Mouse (Mus musculus) embryonic fibroblast, embryonic 13.5 days (primary cell): ENCODE measurements at regions not wholly inside any gene's neighbourhood (a gene's known extent, or its start where the extent isn't known, plus 50 kb on each side); places are given as distances from the start of the nearest gene placed in this dataset.
"Not testable (repeated sequence)": the region's sequence is repeated elsewhere in the genome, so short reads cannot be mapped to it uniquely, and the experiment has no call there.

Source experiments
- H3K27ac ChIP-seq: 2 replicates; pipeline ENCODE4 v1.5.1; 2012; ENCODE audit warnings: low read length, control low read depth, inconsistent platforms; ENCODE audit not compliant: insufficient read depth
- H3K4me1 ChIP-seq: 2 replicates; pipeline ENCODE4 v1.6.1; 2011; ENCODE audit warnings: low read length; ENCODE audit not compliant: control insufficient read depth, insufficient read depth
- H3K4me3 ChIP-seq: 2 replicates; pipeline ENCODE4 v1.5.1; 2011; ENCODE audit warnings: mild to moderate bottlenecking, control low read depth, low read length; ENCODE audit not compliant: insufficient read depth
- CTCF ChIP-seq: IDR thresholded peaks from 2 replicates; pipeline ENCODE4 v1.5.1; 2011; ENCODE audit warnings: mild to moderate bottlenecking, control low read depth, low read length, moderate library complexity, borderline replicate concordance; ENCODE audit not compliant: insufficient read depth
- POLR2A ChIP-seq: IDR thresholded peaks from 2 replicates; pipeline ENCODE4 v1.6.1; 2011; ENCODE audit warnings: low read depth, mild to moderate bottlenecking, control low read depth, low read length, moderate library complexity

DNA sequence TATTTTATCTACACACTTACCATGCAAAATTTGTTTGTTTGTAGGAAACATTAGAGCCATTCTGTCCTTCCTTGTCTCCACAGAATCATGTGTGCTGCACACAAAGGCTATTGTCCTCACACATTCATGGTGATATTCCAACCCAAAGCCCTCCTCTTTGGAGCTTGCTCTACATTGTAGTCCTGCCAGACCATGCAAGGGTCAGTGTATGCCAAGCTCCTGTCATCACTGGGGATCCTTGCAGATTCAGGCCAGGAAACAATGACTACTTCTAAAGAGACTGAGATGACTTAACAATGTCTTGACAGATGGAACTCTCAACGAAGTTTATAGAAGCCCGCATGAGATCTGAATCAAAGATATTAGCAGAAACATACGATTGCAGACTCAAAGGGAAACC is 137.4 kb upstream of the Thrb start:
- Histone ChIP-seq H3K4me1 (no peaks in the 10 kb centered on the region), H3K27ac (no peak overlapping the region), H3K4me3 (no peak overlapping the region)
- no peak for TF ChIP-seq POLR2A
- TF ChIP-seq CTCF: no peak

DNA sequence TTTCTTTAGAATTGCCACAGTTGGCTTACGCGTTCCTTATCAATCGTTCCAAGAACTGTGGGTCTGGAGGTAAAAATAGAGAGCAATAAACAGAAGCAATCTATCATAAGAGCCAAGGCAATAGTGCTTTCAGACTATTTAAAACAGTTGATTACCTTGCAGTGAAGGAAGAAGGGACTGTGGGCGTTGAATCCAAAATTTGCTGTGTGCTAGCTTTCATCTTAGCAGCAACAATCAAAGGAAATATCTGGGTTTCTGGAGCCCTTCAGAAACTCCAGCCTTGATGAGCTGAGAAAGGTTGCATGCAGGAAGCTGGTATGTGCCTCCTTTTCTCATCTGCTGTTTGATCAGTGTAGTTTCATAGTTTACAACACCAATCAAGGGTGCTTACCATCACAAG is 136.1 kb upstream of the Thrb start:
- Histone ChIP-seq H3K4me3 (no peak overlapping the region), H3K27ac (no peak overlapping the region), H3K4me1 (no peaks in the 10 kb centered on the region)
- TF ChIP-seq POLR2A: no peak
- TF ChIP-seq CTCF: no peak

DNA sequence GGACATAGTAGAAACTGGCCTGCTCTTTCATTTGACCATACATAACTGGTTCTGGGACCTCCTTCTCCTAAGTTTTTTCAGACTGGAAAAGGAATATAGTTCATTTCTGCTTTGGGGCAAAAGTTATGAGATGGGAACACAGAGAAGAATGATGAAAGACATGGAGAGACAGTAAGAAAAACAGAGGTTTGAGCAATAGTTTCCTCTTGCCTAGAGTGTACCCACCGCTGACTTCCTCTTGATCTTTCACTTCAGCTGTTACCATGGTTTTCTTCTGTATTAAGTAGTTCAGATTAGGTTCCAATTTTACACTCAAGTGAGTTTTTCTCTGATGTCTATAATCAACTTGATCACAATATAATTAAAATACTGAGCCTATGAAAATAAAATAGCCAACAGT is 120.7 kb upstream of the Thrb start:
- Histone ChIP-seq H3K4me1 (no peaks in the 10 kb centered on the region), H3K4me3 (no peak overlapping the region), H3K27ac (no peak overlapping the region)
- TF ChIP-seq POLR2A (no peak), CTCF (no peak)

DNA sequence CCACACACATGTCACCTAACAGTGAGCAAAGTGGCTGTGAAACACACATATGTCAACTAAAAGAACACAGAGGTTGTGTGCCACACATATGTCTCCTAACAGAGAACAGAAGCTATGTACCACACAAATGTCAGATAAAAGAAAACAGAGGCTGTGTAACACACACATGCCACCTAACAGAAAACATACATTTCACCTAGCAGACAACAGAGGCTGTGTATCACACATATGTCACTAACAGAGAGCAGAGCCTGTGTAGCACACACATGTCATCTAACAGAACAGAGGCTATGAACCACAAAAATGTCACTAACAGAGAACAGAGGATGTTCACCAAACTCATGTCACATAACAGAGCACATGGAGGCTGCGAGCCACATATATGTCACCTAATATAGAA is 103.6 kb upstream of the Thrb start:
- Histone ChIP-seq H3K27ac (no peak overlapping the region), H3K4me1 (no peaks in the 10 kb centered on the region), H3K4me3 (no peak overlapping the region)
- TF ChIP-seq POLR2A: no peak
- no peak for TF ChIP-seq CTCF

DNA sequence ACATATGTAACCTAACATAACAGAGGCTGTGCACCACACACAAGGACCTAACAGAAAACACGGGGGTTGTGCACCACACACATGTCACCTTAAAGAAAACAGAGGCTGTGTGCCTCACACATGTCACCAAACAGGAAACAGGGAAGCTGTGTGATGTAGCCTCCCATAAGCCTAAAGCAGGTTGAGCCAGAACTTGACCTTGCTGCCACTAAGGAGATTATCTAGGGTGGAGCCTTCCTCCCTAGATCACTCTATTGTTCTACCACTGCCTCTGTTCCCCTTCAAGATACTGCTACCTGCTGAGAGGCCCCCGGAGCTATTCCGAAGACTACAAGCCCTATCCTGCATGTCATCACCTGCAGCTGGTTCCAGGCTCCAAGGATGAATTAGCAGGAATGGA is 100.1 kb upstream of the Thrb start:
- not testable (repeated sequence) for H3K4me1 ChIP-seq, H3K27ac ChIP-seq, H3K4me3 ChIP-seq

DNA sequence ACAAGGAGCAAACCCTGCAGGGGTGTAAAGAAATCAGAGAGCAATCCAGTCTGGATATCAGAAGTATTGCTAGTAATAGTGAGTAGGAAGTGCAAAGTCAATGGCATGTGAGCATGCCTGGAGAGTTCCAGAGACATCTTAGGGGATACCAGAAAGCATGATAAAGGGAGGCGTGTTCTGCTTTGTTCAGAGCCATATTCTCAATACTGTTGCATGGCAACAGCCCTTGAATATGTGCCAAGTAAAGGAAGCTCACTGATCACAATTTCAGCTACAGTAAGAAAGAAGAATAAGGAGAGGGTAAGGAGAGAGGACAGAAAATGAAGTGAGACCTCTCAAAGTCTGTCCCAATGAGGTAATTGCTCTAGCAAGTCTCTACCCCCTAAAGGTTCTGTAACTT is 92.1 kb upstream of the Thrb start:
- no peak for TF ChIP-seq POLR2A
- TF ChIP-seq CTCF: no peak
- no peak overlapping the region for H3K4me3 ChIP-seq
- H3K4me1 ChIP-seq: no peaks in the 10 kb centered on the region
- no peak overlapping the region for H3K27ac ChIP-seq

DNA sequence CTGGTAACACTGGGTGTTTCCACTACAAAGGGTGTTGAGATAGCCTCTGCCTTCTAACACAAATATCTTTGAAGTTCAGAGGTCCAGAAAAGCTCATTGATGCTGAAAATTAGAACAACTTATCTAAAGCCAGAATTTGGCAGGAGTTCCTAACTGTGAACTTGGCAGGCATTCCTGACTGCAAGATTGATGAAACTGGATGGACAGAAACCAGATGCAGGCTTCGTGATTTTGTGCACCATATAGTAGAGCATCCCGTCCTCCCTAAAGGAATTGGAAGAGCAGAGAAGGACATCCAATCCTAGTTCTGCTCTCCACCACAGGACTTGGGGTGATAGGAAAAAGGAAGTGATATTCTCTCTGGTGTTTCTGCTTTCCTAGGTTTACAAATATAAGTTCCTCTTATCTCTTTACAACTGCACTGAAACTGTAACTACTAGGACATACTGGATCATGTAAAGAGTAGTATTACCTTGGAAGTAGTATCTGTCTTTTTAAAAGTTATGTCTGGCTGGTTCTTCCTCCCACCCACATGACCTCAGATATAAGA is 90.9 kb upstream of the Thrb start:
- no peak for TF ChIP-seq POLR2A
- no peak for TF ChIP-seq CTCF
- Histone ChIP-seq H3K4me1 (no peaks in the 10 kb centered on the region), H3K4me3 (no peak overlapping the region)

DNA sequence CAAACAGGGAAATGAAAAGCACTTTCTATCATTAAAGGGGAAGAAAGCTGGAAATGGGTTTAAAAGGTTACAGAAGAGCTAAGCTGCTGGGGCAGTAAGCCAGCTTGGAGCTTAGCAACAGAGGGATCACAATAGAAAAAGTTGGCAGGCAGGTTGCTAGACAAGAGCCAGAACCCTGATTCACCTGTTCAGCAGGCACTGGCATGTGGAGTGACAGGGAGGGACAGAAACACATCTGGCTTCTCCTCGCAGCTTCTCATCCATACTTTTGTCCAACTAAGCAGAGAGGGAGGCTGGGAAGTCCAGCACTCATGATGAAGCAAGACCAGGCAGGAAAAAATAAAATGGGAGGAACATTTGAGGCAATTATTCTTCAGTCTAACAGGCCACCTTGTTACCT is 81.3 kb upstream of the Thrb start:
- no peaks in the 10 kb centered on the region for H3K4me1 ChIP-seq
- no peak for TF ChIP-seq CTCF
- TF ChIP-seq POLR2A: no peak
- no peak overlapping the region for H3K27ac ChIP-seq
- no peak overlapping the region for H3K4me3 ChIP-seq

More for the DNA sequence above, 90.9 kb upstream of the Thrb start:
- H3K27ac ChIP-seq: no peak overlapping the region

DNA sequence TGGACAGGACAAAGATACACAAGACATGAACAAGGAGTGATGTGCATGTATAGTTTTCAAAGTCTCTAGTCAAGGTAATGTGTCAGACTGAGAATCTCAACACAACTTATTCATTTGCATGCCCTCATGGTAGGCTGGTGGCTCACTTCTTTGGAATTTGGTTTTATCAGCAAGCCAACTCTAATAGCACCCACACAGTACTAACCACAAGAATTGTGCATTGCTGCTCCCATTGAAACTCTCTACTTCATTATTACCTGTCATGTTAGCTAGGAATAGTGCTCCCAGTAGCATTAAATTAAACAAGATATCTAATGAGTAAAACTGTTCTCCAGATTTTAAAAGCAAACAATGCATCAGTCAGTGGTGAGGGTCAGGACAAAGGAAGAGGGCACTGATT is 70.5 kb upstream of the Thrb start:
- no peak overlapping the region for H3K27ac ChIP-seq
- no peak overlapping the region for H3K4me3 ChIP-seq
- no peaks in the 10 kb centered on the region for H3K4me1 ChIP-seq
- TF ChIP-seq CTCF (no peak), POLR2A (no peak)

DNA sequence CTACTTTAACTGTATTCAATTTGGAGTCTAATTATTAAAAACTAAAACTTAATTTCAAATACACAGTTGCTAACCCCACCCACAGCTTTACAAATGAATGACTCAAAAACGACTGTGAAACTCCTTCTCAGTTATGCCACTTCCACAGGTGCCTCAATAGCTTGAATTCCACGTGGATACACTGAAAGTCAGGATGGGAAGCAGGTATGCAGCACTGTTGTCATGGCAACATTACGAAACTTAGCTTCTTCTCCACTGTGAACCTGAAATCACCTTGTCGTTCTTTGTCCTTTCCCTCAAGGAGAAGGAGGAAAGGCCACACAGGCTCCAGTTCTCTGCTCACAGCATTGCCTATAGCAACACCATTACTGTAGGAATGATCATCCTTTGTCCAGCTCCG is 60.5 kb upstream of the Thrb start:
- Histone ChIP-seq H3K4me1 (no peaks in the 10 kb centered on the region), H3K4me3 (no peak overlapping the region), H3K27ac (no peak overlapping the region)
- no peak for TF ChIP-seq CTCF
- no peak for TF ChIP-seq POLR2A

DNA sequence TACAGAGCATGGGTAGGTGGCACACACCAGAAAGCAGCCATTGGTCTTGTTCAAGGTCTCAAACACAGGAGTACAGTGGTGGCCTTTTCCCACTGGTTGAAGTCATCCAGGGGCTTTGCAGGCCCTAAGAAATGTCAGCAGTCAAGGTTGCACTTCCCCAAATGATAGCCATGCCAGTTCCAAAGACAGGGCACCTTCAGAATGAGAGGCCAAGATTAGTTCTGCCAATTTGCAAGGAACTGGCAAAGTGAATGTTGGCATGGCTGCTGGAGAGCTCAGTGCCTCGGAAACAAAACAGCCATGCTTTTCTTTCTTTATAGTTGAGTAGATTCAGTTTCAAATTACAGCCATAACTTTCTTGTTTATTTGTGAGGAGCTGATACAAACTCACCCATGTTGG is 57.7 kb upstream of the Thrb start:
- H3K4me3 ChIP-seq: no peak overlapping the region
- H3K27ac ChIP-seq: no peak overlapping the region
- TF ChIP-seq POLR2A (no peak), CTCF (no peak)
- no peaks in the 10 kb centered on the region for H3K4me1 ChIP-seq

DNA sequence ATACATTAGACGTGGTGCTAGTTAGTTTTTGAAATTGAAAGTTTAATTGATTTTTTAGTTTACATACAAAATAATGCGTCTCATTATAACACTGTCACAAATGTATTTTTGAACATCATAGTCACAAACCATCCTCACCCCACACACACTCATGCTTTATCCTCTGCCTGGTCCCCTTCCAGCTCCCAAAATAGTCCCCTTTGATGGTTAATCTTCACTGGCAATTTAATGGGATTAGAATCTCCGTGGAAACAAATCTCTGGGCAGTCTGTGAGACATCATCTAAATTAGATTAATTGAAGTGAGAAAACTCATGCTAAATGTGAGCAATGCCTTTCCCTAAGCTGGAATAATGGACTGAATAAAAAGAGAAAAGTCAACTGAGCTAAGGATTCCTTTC is 54.0 kb upstream of the Thrb start:
- H3K4me3 ChIP-seq: no peak overlapping the region
- TF ChIP-seq CTCF: no peak
- TF ChIP-seq POLR2A: no peak
- no peaks in the 10 kb centered on the region for H3K4me1 ChIP-seq
- H3K27ac ChIP-seq: no peak overlapping the region
